ENCODE assay signal across 29 mouse cellular contexts in genomic region chr16:93962283-93962682, GRCm38 (mm10). TPM values are rescaled to one million over a fixed set of nuclear protein-coding genes. Genes with fewer than 3 reads are reported as not detected.
A peak's percentile ranks its signal among the peaks of the same experiment; 100 is the strongest.
DNase-seq lines count a peak whose midpoint lies in the region; ATAC-seq and TF ChIP-seq lines count a peak whose summit lies in the region.
"Had no signal": no experiment of that assay in that cellular context is flagged by ENCODE, and none has a peak within 500 bp of the region (broad histone marks: within the 10 kb centered on the region; RNA-seq: fewer than 3 reads in every experiment).

No protein-coding gene starts in this region.

- peaks cover 6% of the 10 kb centered on the region for H3K4me1 ChIP-seq in neural tube, embryonic 15.5 days
- no peaks in the 10 kb centered on the region; the same call in 1 of the 2 replicates for H3K4me1 ChIP-seq in kidney, postnatal 0 days (replicated peaks; ENCODE audit: insufficient read depth, low read length)
- H3K4me1 ChIP-seq: forebrain, embryonic 10.5 days; heart, embryonic 15.5 days; liver, embryonic 15.5 days; lung, embryonic 15.5 days had no signal

- no peak overlapping the region for H3K9ac ChIP-seq in neural tube, embryonic 15.5 days (replicated peaks)
- no peak overlapping the region for H3K9ac ChIP-seq in kidney, postnatal 0 days (ENCODE audit: low read depth, low read length)
- H3K9ac ChIP-seq: heart, embryonic 15.5 days; hindbrain, embryonic 14.5 days; liver, embryonic 15.5 days; lung, embryonic 15.5 days; neural tube, embryonic 12.5 days had no signal

- no peak overlapping the region for H3K4me3 ChIP-seq in neural tube, embryonic 15.5 days (replicated peaks)
- no peak overlapping the region for H3K4me3 ChIP-seq in kidney, postnatal 0 days (replicated peaks; ENCODE audit: low read depth, low read length)
- H3K4me3 ChIP-seq: embryonic facial prominence, embryonic 10.5 days; forebrain, embryonic 10.5 days; heart, embryonic 15.5 days; limb, embryonic 10.5 days; liver, embryonic 15.5 days; lung, embryonic 15.5 days; megakaryocyte, embryonic 14.5 days; neural tube, embryonic 12.5 days had no signal

- 76% methylated on average over 5 of the region's 5 CpGs for WGBS in neural tube, embryonic 15.5 days
- 15% methylated on average over 5 of the region's 5 CpGs for WGBS in kidney, postnatal 0 days

- no peak for TF ChIP-seq CTCF in kidney, postnatal 0 days (IDR thresholded peaks at IDR 0.05; ENCODE audit: low read depth)

- H3K9me3 ChIP-seq in neural tube, embryonic 15.5 days (replicated peaks): no peaks in the 10 kb centered on the region
- H3K9me3 ChIP-seq in kidney, postnatal 0 days (replicated peaks; ENCODE audit: low read length): no peaks in the 10 kb centered on the region
- H3K9me3 ChIP-seq: embryonic facial prominence, embryonic 10.5 days; forebrain, embryonic 10.5 days; heart, embryonic 15.5 days; limb, embryonic 10.5 days; liver, embryonic 15.5 days; lung, embryonic 15.5 days; megakaryocyte, embryonic 14.5 days; neural tube, embryonic 12.5 days had no signal

- DNase-seq in embryo, embryonic 10 days (ENCODE audit: low spot score): peak; percentile 35
- no peak for DNase-seq in embryo, embryonic 9.5 days (ENCODE audit: extremely low spot score)
- DNase-seq in neural tube, embryonic 10.5 days (ENCODE audit: extremely low spot score, low spot score): peak; percentile 20
- DNase-seq in kidney, postnatal 0 days (ENCODE audit: low spot score): peak; percentile 83
- DNase-seq in right cerebral cortex, postnatal 14 days: no peak
- DNase-seq in cerebellum, postnatal 25 days: no peak
- DNase-seq: adrenal gland, adult 2 months; cerebellum, adult 18-20 months; cerebellum, postnatal 14 days; heart, postnatal 4 days; liver; lung, postnatal 36 days; midbrain, embryonic 14.5 days; right cerebral cortex, adult 18-20 months; thymus, adult 2 months; thymus, postnatal 4 days had no signal

- no peak overlapping the region for H3K4me2 ChIP-seq in neural tube, embryonic 15.5 days
- no peak overlapping the region for H3K4me2 ChIP-seq in kidney, postnatal 0 days (ENCODE audit: low read length)
- H3K4me2 ChIP-seq: heart, embryonic 15.5 days; hindbrain, embryonic 14.5 days; liver, embryonic 15.5 days; lung, embryonic 15.5 days; neural tube, embryonic 12.5 days had no signal

- no peaks in the 10 kb centered on the region for H3K27me3 ChIP-seq in neural tube, embryonic 15.5 days (replicated peaks)
- H3K27me3 ChIP-seq in kidney, postnatal 0 days (ENCODE audit: insufficient read depth, low read length): 0 out of 2 replicates have a peak, but pooled peaks cover 2% of the 10 kb centered on the region
- H3K27me3 ChIP-seq: heart, embryonic 15.5 days; liver, embryonic 15.5 days; neural tube, embryonic 12.5 days had no signal

- H3K36me3 ChIP-seq in neural tube, embryonic 15.5 days: no peaks in the 10 kb centered on the region
- H3K36me3 ChIP-seq in kidney, postnatal 0 days (ENCODE audit: insufficient read depth, low read length): no peaks in the 10 kb centered on the region
- H3K36me3 ChIP-seq: embryonic facial prominence, embryonic 10.5 days; forebrain, embryonic 10.5 days; heart, embryonic 15.5 days; limb, embryonic 10.5 days; liver, embryonic 15.5 days; lung, embryonic 15.5 days; neural tube, embryonic 12.5 days had no signal

- no peak for ATAC-seq in neural tube, embryonic 15.5 days (ENCODE audit: low FRiP score)
- ATAC-seq in kidney, postnatal 0 days (replicated peaks; ENCODE audit: low FRiP score, low read depth): peak; percentile 74
- ATAC-seq: CD4-positive, CD25-positive, alpha-beta regulatory T cell, adult 4 months; forebrain, embryonic 16.5 days had no signal

- no peak overlapping the region for H3K27ac ChIP-seq in neural tube, embryonic 15.5 days (replicated peaks)
- H3K27ac ChIP-seq in kidney, postnatal 0 days: no peak overlapping the region
- H3K27ac ChIP-seq: embryonic facial prominence, embryonic 10.5 days; forebrain, embryonic 10.5 days; heart, embryonic 15.5 days; hindbrain, embryonic 14.5 days; limb, embryonic 10.5 days; liver, embryonic 15.5 days; lung, embryonic 15.5 days; neural tube, embryonic 12.5 days; stomach, postnatal 0 days had no signal

RNA-seq across cellular contexts. Expression of gene Cldn14, which starts 46.4 kb away (rescaled TPM):
- polyA plus RNA-seq in neural tube, embryonic 15.5 days (2015; fragmentation: Nextera tagmentation; extraction: Ambion mirVana): not detected in 2 replicates
- 0.74 and 0.95 TPM in 2 replicates for polyA plus RNA-seq in kidney, postnatal 0 days (2015; fragmentation: Nextera tagmentation; extraction: Ambion mirVana)
- polyA plus RNA-seq: CD4-positive, CD25-positive, alpha-beta regulatory T cell, adult 4 months; embryonic facial prominence, embryonic 10.5 days; forebrain, embryonic 10.5 days; forebrain, embryonic 16.5 days; heart, embryonic 15.5 days; hindbrain, embryonic 14.5 days; limb, embryonic 10.5 days; lung, embryonic 15.5 days; midbrain, embryonic 14.5 days had no signal

Comparison
In these comparisons a context has a peak if more than half of its experiments do, and no peak if none do; other contexts are left out.
1. DNase-seq: peak in embryo, embryonic 10 days (single experiment), neural tube, embryonic 10.5 days (single experiment) and kidney, postnatal 0 days (single experiment); none in embryo, embryonic 9.5 days (single experiment), right cerebral cortex, postnatal 14 days (single experiment) and cerebellum, postnatal 25 days (0 of 2).